Mouse (Mus musculus) skeletal muscle tissue, adult 2 months (tissue): ENCODE data around the gene Slain2.
"Not testable (repeated sequence)": the region's sequence is repeated elsewhere in the genome, so short reads cannot be mapped to it uniquely, and the experiment has no call there.

Source experiments
- DNase-seq: peaks from one replicate; pipeline ENCODE4 v3.0.0-alpha.2; 2012; ENCODE audit warnings: low read depth, low spot score

The Slain2 gene

DNA sequence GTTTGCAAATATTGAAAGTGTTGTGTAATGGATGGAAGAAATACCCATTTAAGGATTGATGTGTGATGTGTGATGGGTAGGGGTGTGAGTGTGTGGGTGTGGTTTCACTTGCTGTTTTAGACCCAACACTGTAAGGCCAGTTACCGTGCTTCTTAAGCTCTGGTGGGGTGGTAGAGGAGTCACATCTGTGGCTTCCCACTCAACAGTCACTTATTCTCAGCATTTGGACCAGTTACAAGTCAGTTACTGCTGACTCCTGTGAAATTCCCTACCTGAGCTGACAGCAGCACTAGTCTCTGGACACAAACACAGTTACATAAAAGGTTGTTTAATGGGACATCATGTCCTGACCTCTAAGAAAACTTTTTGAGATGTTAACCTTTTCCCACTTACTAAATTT lies 34.0 kb downstream of the Slain2 start:
- peak; percentile 55 for DNase-seq

DNA sequence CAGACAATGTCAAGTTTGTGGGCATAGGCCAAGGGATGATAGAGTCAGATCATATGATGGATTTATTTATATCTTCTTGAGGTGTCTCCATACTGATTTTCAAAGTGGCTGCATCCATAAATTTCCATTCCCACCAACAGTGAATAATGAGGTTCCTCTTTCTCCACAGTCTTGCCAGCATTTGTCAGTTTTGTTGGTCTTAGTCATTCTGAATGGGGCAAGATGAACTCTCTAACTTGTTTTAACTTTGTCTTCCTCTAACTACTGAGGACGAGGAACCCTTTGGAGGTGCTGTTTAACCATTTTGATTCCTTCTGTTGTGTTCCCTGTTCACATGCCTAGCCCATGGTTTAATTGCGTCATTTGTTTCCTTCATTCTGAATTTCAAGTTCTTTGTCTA lies 36.1 kb downstream of the Slain2 start:
- DNase-seq, result no peak

DNA sequence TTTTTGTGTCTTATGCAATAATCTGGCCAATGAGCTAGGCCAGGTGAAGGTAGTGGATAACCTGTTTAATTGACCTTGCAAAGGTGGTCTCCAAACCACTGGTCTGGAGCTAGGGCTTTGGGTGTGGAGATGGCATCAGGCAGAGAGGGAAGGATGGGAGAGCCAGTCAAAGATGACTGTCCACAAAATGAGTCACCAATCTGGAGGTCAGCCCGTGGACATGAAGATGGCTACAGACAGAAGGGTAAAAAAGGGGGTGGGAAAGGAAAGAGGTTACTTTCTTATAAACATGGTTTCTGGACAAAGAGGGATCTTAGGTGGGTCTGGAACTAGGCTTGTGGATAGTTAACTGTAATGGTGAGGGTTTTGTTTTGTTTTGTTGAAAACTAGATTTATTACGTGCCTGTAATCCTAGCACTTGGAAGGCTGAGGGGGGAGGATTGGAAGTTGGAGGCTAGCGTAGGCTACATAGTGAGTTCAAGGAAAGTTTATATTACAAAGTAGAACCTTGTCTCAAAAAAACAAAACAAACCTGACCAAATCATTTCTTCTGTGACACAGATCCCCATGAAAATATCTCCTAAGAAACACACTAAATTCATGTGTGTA lies 40.0 kb downstream of the Slain2 start:
- no peak for DNase-seq

DNA sequence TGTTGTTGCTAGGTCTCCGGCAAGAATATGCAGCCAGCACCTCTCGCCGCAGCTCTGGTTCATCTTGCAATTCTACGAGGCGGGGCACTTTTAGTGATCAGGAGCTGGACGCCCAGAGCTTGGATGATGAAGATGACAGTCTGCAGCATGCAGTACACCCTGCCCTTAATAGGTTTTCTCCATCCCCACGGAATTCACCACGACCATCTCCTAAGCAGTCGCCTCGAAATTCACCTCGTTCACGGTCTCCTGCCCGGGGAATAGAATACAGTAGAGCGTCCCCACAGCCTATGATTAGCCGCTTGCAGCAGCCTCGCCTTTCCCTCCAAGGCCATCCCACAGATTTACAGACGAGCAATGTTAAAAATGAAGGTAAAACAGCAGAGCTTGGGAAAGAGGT lies 43.2 kb downstream of the Slain2 start:
- DNase-seq, result no peak

DNA sequence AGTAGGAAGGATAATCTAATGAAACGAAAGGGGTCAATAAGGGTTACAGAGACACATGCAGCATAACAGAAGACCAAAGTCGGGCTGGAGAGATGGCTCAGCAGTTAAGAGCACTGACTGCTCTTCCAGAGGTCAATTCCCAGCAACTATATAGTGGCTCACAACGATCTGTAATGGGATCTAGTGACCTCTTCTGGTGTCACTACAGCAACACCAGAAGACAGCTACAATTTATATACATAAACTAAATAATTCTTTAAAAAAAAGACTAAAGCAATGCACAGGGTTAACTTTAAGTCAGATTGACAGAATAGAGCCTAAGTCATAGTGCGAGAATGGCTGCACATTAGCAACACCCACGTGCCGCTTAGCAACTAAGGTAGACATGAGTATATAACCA lies 46.0 kb downstream of the Slain2 start:
- DNase-seq, result no peak

DNA sequence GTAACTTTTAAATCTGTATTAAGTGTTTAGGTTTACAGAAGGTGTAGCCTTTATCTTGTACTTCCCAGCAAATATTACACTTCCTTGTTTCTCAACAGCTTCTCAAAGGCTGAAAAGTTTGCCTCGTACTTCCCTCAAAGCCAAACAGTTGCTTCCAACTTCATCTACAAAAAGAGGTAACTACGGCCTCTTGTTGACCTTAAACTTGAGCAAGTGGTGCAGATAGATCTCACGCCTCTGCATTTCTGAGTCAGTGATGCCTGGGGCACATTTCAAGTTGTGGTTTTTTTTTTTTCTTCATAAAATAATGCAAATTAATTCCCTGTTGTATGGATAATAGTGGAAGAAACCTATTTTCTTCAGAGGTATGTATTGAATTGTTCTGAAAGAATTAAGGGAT lies 51.6 kb downstream of the Slain2 start:
- no peak for DNase-seq

DNA sequence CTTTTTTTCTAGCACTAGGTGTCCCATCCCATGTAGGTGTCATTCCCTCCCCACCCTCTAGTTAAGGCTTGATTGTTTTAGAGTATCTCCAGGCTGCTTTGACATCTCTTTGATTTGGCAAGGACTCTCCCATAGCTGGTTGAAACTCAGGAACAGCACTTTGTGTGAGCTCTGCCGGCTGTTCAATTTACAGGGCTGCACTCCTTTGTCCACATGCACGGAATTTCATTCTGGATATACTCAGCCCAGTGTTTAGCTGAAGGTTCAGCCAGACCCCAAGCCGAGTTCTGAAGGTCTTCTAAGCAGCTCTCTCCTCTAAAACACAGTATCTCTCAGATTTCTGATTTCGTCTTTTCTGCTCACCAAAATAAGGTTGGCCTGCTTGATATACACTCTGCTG lies 58.3 kb downstream of the Slain2 start:
- no peak for DNase-seq

DNA sequence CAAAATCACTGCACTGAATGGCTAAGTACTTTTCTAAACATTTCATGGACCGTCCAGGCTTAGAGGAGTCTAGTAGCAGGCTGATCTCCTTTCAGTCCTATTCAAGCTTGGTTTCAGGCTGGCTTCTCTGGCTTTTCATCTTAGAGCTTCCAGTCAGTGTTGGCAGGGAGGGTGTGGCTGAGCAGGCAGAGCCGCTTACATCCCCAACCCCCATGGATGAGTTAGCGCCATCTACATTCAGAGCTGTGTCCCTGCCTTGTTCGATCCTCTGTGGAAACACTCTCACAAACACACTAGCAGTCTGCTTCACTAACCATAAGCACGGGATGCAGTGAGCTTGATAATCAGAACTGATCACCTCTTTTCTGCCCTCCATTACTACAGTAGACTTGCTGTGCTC lies 58.8 kb downstream of the Slain2 start:
- DNase-seq, result no peak

DNA sequence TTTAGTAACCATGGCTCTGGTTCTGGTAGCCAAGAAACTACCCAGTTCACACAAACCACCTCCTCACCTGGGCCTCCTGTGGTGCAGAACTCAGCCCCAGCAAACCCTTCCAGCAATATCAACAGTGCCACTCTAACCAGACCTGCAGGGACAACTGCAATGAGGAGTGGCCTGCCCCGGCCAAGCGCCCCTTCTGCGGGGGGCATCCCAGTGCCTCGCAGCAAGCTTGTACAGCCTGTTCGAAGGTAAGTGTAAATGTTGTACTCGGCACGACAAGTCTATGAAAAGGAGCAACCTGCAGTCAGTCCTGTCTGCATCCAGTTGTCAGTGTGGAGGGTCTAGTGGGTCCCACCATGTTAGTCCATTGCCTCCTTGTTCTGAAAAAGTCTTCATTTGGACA lies 60.5 kb downstream of the Slain2 start, which contains the start of gene Gm10135:
Gene Gm10135 (minus strand): TSS at position 101 of the 400 bp plus-strand sequence.
- no peak for DNase-seq

DNA sequence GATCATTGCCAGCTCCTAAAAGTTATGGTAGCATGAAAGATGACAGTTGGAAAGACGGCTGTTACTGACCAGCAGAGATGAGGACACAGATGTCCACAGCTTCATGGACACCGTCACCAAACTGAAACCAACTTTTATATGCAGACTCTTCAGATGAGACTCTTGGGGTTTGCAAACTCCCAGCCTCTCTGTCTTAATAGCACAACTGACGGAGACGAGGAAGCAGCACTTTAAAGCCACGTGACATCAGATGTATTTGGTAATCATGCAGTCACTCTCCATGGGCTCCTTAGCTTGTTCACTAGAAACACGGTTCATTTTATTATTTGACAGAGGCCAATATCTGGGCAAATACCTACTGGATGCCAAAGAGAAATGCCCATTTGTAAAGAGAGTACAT lies 61.9 kb downstream of the Slain2 start:
- no peak for DNase-seq

DNA sequence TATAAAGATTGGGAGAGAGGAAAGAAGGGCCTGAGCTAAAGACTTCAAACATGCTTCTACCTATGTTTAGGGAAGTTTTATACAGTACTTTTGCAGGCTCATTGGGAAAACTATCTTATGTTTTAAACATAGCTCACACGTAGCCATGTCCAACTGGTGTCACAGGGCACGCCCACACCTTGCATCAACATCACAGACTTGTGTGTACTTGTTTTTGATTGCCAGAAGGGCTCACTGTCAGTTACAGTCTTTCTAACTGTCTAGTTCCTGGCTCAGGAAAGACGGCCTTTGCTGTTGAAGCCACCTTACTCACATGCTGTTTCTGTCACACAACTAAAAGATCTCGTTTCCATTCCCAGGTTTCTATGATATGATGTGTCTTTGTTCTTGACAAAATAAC lies 62.4 kb downstream of the Slain2 start:
- DNase-seq, result no peak

DNA sequence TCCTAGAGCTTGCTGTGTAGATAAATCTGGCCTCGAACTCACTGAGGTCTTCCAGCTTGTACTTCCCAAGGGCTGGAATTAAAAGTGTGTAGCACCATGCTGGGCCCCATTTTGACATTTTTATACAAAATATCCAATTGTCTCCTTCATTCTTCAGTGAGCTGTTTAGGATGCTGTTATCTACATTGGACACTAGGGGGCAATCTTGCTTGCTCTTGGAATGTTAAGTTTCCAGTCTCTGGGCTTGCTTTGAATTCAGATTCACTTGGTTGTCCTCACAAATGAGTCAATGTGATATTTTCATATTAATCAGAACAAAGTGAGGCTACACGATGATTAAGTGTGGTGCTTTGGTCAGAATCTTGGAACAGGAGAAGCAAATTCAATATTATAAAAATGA lies 70.0 kb downstream of the Slain2 start:
- peak; percentile 19 for DNase-seq

DNA sequence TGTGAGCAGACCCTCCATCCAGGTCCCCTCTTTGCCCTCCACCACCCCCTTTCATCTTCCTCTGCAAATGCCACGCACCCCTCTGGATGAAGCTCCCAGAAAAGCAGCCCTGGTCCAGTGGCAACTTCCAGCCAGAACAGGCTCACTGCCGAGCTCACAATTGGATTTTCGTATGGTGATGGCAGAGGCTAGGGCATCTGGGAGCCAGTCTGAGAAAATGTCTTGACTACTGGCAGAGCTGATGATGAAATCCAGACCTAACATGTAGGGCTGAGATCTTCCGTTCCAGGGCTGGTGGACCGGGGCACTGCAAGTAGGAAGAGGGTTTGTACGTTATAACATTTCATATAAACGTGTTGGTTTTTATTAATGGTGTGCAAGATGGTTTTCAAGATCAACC lies 73.7 kb downstream of the Slain2 start:
- DNase-seq, result no peak

DNA sequence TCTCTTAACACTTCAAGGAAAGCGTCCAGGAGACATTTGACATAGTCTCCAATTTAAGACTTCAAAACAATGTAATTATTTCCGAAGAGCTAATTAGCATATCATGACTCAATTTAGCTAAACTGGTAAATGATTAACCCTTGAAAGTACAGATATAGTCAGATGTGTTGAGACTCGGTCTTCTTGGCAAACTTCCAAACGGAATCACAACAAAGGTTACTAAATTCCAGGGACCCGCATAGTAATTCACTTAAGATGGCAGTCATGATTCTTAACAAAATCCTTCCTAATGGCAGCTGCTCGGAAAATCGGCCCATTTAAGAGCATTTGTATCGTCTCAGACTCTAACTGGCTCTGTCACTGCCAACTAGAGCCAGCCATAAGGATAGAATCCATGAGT lies 75.7 kb downstream of the Slain2 start:
- no peak for DNase-seq

DNA sequence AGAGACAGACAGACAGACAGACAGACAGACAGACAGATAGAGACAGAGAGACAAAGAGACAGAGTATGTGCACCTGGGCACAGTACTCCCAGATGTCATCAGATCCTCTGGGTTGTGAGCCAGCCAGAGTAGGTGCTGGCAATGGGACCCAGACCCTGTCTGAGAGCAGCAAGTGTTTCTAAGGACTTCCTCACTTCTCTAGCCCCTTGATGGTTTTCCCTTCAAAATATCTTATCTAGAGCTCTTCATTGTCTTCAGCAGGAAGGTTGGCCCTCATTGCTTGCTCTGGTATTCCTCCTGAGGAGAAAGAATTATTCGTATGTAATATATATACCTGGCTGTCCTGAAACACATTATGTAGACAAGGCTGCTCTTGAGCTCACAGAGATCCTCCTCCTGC lies 78.4 kb downstream of the Slain2 start:
- DNase-seq, result no peak

DNA sequence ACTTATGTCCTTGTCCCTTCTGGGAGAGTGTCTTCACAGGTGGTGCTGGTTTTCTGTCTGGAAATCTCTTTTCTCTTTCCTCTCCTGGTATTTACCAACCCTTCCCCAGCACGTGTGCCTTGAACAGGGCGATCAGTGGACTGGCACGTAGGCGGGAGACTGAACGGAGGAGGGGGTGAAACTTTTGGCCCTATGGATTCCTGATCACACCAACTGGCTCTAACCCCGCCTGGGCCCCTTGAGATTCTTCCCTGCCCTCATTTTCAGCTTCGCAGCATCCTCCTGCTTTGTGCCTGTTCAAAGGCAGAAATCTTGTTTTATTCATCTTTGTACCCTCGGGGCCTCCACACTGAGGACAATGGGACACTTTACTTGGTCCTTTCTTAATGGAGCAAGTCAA lies 80.3 kb downstream of the Slain2 start:
- no peak for DNase-seq

DNA sequence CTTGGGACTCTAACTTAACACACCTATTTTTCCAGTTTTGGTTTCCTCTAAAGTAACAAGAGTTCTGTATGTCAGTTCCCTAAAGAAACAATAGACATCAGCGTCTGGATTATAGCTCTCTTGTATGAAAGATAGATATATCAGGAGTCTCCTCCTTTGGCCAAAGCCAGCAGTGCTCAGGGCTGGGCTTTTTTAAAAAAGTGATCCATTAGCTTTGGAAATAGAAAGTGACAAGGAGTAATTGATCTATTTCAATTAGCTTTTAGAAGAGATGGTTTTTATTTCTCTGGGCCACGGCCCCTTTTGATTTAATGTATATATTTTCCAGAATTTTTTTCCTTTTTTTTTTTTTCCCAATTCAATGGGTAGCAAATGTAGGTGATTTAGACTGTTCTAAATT lies 80.8 kb downstream of the Slain2 start:
- DNase-seq, result no peak

DNA sequence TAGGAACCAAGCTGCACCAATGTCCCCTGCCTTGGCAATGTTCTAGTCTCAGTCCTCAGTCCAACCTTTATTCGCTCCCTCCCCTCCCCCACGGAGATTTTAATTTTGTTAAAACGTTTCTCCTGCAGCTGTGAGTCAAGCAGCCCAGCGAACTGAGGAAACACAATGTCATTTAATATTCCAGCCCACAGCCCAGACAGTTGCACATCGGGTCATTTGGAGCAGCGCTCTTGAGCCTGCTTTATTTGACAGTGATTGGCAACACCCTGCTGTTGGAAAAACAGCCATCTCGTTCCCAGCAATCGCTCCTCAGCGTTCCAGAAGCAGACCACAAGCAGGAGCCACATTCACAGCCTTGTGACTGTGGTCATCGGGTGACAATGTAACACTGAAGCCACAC lies 81.3 kb downstream of the Slain2 start:
- DNase-seq, result no peak

DNA sequence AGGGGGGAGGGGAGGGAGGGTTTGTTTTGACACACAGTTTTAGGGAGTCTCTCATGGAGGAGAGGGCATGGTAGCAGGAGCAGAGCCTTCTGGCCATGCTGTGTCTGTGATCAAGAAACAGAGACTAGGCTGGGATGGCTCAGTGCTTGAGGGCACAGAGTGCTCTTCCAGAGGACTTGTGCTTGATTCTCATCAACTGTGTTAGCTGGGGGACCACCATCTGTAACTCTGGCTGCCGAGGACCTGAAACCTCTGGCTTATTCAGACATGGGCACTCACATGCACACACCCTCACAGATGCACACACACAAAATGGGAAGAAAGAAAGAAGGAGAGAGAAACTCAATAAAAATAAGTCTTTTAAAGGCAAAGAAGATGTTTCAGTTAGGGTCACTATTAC lies 84.4 kb downstream of the Slain2 start:
- not testable (repeated sequence) for DNase-seq

DNA sequence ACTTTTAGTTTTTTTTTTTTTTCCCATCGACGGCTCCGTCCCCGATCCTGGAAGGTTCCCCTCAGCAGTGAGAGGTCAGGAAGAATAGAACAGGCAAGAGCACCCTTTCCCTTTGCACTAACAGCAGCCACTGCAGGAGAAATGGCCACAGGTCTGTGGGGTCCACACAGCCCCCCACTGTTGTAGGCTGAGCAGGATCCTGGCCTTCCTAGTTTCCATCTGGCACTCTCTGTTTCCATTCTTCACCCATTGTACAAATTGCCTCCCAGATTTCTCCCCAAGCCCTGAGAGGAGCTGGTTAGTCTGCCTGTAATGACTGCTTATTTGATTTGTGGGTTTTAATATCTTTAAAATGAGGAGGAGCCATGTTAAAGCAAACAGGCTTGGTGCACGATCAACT lies 89.9 kb downstream of the Slain2 start:
- no peak for DNase-seq

DNA sequence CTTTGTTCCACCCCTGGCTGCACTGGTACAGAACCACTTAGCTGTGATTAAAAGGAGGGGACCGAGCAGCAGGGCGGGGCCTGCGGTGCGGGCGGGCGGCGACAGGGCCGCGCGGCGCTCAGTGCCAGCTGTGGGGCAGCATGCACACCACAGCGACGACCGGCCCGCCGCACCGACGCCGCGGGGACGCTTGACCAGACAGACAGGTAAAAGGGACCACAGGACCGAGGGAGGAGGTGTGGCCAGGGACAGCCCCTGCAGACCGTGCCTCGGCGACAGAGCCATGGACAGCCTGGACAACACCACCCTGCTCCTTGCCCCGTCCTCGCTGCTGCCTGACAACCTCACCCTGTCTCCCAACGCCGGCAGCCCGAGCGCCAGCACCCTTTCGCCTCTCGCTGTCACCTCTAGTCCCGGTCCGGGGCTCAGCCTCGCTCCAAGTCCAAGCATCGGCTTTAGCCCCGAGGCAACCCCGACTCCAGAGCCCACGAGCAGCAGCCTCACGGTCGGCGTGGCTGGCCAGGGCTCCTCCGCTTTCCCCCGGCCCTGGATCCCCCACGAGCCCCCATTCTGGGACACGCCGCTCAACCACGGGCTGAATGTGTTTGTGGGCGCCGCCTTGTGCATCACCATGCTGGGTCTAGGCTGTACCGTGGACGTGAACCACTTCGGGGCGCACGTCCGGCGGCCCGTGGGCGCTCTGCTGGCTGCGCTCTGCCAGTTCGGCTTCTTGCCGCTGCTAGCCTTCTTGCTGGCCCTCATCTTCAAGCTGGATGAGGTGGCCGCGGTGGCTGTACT lies 92.9 kb downstream of the Slain2 start, which contains the start of gene Slc10a4:
Gene Slc10a4 (plus strand): TSS at position 100 of the 798 bp plus-strand sequence.
- DNase-seq, result no peak

DNA sequence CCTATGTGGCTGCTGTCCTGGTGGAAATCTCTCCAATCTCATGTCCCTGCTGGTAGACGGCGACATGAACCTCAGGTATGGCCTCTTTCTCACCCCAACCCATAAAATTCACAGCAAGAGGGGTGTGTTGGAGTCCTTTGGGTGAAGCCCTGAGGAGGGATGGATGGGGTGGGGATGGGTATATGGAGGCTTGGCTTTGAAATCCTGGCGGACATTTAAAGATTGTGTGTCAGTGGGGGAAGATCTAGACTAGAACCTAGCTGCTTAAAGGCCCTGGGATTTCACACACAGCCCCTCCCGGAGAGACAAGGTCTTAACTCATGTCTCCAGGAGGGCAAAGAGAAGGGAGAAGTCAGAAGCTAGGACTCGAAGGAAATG lies 93.5 kb downstream of the Slain2 start:
- DNase-seq, result no peak

DNA sequence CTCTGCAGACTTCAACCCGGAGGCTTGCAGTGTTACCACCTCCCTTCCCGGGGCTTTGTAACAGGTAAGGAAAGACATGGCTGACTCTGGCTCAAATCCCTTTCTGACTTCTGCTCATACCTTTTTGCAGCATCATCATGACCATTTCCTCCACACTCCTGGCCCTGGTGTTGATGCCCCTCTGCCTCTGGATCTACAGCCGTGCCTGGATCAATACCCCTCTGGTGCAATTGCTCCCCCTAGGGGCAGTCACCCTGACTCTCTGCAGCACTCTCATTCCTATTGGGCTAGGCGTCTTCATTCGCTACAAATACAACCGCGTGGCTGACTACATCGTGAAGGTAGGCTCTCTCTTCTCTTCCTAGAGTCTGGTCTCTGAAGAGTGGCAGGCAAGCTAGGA lies 94.1 kb downstream of the Slain2 start:
- DNase-seq, result not testable (repeated sequence)
